Mouse (Mus musculus) CD8-positive naive resting alpha-beta T cell, adult 2 months (primary cell): ENCODE results near the gene Phldb2.

Experiments used
- DNase-seq, 2 experiments: peaks; one replicate each; pipeline ENCODE4 v3.0.0; 2022; ENCODE audit warnings: low read depth in 2 of 2, low spot score in 2 of 2

Phldb2 gene

GRCm38 (mm10) chr16:45798591-45798990 lies 154.8 kb downstream of the Phldb2 start:
- no peak for DNase-seq

- no peak for DNase-seq
Observed at GRCm38 (mm10) chr16:45796815-45797214, 156.6 kb downstream of the Phldb2 start.

DNA sequence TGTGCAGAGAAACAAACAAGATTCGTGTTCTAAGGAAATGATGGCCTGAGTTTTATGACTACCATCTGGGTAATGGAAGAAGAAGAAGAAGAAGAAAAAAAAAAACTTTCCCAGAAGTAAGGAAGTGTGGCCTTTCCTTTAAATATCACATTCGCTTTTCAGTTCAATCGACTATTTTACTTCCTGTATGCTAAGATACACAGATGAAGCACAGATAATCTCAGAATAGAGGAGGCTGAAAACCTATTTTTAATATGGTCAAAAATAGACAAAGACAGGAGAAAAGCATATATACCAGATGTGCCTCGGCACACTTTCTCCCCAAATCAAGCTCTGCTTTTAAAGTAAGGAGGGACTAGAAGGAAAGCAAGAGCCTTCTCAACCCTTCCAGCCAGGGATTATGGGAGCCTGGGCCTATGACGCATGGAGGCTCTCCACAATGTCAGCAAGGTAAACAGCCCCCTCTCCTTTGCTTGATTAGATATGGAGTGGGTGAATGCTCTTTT lies 158.2 kb downstream of the Phldb2 start:
- DNase-seq: no peak

DNA sequence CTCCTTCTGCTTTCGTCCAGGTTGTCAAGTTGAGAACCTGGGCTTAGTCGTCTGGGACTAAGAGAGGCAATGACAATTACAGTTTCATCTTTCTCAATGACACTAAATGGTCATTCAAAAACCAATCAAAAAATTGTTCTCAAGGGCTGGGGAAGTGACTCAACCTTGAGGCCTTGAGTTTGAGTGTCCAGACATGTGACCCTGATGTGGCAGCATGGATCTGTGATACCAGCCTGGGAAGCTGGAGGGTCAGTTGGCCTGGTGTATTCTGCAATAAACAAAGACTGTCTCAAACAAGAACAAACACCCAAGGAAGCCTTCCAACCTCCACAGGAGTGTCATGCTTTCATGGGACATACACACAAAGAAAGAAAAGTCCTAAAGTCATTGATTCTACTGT lies 160.6 kb downstream of the Phldb2 start:
- no peak for DNase-seq

- no peak for DNase-seq
Observed at GRCm38 (mm10) chr16:45791286-45791685, 162.1 kb downstream of the Phldb2 start.

- DNase-seq: no peak
Observed at GRCm38 (mm10) chr16:45789311-45789710, 164.1 kb downstream of the Phldb2 start.

DNA sequence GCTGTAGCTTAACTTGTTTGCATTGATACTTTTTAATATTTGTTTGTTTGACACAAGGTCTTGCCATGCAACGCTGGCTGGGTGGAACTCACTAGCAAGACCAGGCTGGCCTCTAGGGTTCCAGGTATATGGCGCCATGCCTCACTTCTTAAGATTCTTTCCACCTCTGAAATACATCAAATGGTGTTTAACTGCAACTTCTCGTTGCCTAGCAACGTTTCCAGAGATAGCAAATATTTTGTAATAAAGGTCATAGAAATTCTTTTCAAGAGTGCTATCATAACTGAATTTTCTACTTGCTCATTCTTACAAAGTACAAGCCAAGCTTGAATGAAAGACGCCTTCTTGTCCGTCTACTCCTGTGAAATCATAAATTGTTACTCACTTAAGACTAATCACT lies 165.7 kb downstream of the Phldb2 start:
- DNase-seq: no peak

DNA sequence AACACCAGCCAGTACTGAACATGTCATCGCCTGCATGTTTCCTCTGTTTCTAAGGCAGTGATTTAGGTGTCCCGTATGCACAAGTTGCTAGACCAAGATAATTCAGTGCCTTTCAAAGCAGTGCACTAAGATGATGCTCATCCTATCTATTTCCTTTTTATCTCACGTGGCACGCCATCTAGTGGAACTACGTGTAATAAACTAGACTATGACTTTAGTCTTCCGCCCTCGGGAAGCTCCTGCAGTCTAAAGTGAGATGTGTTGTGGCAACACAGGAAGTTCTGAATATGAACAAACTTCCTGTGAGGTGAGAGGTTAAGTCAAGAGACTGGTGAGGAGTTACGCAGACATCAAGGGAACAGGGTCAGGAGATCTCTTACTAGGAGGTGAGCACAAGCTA lies 166.8 kb downstream of the Phldb2 start:
- peak; percentile 21 to 36 for DNase-seq

DNA sequence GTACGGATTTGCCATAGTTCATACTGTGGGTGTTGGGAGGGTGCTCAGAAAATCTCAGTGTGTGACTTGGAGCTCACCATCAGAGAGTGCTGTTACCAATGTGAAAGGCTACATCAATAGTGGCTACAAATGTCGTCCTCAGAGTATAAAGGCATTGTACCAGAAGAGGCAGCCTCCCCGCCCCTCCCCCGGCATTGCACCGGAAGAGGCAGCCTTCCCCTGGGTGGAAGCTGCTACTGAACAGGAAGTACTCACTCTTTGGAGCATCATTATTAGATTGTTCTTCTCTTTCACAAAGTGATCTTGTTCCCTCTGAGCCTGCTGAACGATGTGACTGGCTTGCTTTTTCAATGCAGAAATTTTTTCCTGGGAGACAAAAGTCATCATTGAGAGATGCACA lies 173.4 kb downstream of the Phldb2 start:
- no peak for DNase-seq

DNA sequence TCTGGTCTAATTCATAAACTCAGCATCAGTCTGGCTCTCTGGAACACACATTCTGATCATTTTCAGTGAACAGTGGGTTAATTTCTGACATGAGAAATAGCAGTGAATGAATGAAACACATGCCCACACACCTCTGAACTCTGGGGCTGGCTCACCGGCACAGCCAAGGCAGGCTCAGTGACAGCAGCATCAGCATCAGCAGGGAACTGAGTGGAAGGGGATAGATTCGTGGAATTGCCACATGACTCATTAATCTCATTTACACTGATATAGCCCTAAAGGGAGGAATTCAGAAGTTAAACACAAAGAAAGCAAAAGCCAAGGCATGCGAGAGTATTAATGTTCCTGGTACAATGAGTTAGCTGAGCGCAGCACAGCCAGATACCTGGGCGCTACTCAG lies 178.6 kb downstream of the Phldb2 start:
- DNase-seq: no peak

DNA sequence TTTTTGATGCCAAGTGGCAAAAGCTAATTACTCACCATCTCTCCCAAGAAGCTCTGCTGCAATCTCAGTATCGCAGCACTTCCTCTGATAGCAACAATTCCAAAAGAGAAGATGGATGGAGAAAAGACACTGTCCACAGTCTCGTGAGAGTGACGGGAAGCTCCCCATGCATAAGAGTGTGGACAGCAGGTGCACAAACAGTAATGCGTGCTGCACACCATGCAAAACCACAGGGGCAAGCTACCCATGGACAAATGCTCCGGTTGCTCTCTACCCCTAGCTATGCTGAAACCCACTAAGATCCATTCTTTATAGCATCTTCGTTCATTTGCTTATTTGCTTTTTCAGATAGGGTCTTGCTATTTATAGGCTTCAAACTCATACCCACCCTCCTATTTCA lies 182.5 kb downstream of the Phldb2 start:
- DNase-seq: no peak

- DNase-seq: no peak
Observed at GRCm38 (mm10) chr16:45767853-45768640, 185.4 kb downstream of the Phldb2 start.

GRCm38 (mm10) chr16:45767434-45767833 lies 186.0 kb downstream of the Phldb2 start:
- DNase-seq: no peak

GRCm38 (mm10) chr16:45765801-45766494 lies 187.4 kb downstream of the Phldb2 start:
- DNase-seq: no peak

- no peak for DNase-seq
Observed at GRCm38 (mm10) chr16:45765102-45765501, 188.3 kb downstream of the Phldb2 start.

DNA sequence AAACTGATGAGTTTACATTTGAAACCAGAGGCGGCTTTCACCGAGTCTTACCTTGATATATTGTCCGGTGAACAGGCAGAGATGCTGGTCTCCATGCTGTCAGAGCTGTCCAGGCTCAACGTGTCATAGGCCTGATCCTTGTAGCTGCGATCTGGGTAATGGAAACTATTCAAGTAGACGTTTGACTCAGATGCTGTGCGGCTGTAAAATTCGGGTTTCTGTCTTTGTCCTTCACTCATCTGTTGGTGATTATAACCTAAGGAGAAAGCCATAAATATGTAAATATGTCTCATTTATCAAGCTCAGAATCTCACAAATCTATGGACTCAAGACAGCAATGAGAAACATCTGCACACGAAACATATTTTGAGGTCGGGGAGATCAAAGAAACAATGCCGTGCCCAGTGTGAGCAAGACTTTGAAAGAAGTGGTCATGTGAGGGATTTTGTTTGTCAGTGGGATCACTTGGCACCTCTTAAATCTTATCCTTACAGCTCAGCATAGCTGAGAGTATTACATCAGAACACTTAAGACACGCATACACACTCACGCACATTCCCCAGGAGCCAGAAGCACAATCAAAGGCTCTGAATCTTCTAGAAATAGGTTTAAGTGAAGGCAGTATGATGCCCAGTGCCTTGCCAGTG lies 190.4 kb downstream of the Phldb2 start:
- no peak for DNase-seq

DNA sequence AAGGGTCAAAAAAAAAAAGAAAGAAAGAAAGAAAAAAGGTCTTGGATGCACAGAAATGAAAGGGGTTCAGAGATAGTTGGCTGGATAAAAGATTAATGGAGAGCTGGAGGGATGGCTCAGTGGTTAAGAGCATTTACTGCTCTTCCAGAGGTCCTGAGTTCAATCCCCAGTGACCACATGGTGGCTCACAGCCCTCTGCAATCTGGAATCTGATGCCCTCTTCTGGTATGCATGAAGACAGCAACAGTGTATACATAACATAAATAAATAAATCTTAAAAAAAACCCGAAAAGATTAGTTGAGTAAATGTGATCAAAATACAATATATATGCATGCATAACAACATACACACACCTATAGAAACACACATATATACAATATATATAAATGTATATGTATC lies 192.0 kb downstream of the Phldb2 start:
- no peak for DNase-seq

GRCm38 (mm10) chr16:45758726-45759269 lies 194.6 kb downstream of the Phldb2 start:
- no peak for DNase-seq

DNA sequence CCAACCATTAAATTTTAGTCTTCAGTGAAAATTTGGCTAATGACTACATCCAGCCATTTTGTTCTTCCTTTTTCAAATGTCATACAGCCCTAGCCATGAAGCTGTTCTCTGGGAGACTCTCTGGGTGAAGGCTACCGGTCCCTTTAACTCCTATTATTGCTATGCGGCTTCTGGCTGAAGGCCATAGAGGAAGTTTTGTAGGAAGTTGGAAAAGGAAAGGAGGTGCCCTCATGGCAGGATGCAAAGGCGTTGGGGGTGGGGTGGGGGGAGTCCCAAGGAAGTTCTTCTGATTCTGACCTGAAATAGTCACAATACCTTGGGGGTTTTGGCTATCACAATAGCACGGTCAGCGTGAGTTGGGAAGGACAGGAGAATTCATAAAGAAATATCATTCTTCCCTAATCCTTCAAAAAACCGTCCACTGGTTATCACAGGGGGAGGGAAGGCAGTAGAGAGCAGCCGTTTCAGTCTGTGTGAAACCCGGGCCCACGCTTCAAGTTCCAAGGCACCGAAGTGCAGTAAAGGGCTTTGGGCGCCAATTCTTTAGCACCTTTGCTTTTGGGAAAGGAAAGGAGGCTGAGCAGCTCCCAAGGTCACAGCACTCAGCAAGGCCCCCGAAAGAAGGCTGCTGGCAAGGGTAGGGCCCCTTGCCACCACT lies 195.8 kb downstream of the Phldb2 start:
- no peak for DNase-seq

GRCm38 (mm10) chr16:45756855-45757254 lies 196.5 kb downstream of the Phldb2 start:
- DNase-seq: peak; percentile 40 to 53

DNA sequence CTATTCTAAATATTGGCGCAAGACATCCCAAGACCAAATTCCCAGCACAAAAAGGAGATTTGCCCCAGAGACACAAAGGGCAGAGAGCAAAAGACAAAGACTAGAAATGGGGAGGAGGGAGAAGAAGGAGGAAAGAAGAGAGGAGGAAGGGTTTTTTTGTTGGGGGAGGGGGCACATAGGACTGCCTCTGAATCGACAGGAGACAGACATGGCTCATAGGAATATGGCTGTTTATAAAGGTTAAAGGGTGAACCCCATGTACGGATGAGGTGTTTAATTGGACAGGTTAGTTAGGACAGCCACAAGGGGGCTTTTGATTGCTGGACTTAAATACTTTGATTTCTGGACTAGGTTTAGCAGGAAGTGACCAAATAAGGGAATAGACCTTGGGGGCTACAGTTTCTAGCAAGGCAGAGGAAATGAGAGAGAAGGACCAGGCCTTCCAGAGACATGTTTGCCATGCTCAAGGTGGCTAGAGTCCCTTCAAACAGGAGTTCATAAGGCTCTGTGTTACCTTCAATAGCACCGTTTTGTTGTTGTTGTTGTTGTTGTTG lies 209.7 kb downstream of the Phldb2 start:
- DNase-seq: no peak
